Comparison of ENCODE assay signal across 8 mouse cellular contexts in genomic region chr2:164745843-164746479, GRCm38 (mm10). TPM values are rescaled to one million over a fixed set of nuclear protein-coding genes. Genes with fewer than 3 reads are reported as not detected.
DNase-seq lines count a peak whose midpoint lies in the region; ATAC-seq and TF ChIP-seq lines count a peak whose summit lies in the region.

Gene Wfdc3 (minus strand): TSS chr2:164745931.
Gene Dnttip1 (plus strand): TSS chr2:164745983.

- ATAC-seq in frontal cortex, adult (ENCODE audit: low TSS enrichment): peak; percentile 97
- ATAC-seq in hematopoietic stem cell, adult 5-6 weeks (replicated peaks in 1 of 2; ENCODE audit: insufficient read depth in 1 of 2, low FRiP score in 2 of 2, low TSS enrichment in 1 of 2, low read depth in 1 of 2, poor library complexity in 2 of 2, severe bottlenecking in 2 of 2): peak; percentile 74 to 85
- peak; percentile 88 for ATAC-seq in lung, embryonic 15.5 days (ENCODE audit: borderline replicate concordance, extremely low read depth, low FRiP score, low TSS enrichment)

- peak within 1 kb of the TSS; percentile 82 for H3K4me2 ChIP-seq in lung, embryonic 15.5 days

- peak within 1 kb of the TSS; percentile 77 for H3K4me3 ChIP-seq in lung, embryonic 15.5 days
- peak within 1 kb of the TSS; percentile 99 for H3K4me3 ChIP-seq in olfactory bulb, adult 2 months (ENCODE audit: insufficient read depth, low read depth, low read length)

- DNase-seq in MN1 (ENCODE audit: low spot score): peak; percentile 93
- peak; percentile 85 for DNase-seq in cerebellum, adult 8-10 months
- peak; percentile 71 for DNase-seq in layer of hippocampus, adult 9-10 months (ENCODE audit: low spot score)
- peak; percentile 92 for DNase-seq in thymus, adult 18-20 months

- WGBS in lung, embryonic 15.5 days: under 1% methylated on average over 59 of the region's 70 CpGs
- under 1% methylated on average over 70 of the region's 70 CpGs for WGBS in olfactory bulb, adult 2 months

- no peaks in the 10 kb centered on the region for H3K9me3 ChIP-seq in lung, embryonic 15.5 days

- no peak for TF ChIP-seq CTCF in olfactory bulb, adult 2 months (IDR thresholded peaks at IDR 0.05; ENCODE audit: insufficient read depth, low read depth, low read length)

- H3K36me3 ChIP-seq in lung, embryonic 15.5 days: peaks cover 30% of the 10 kb centered on the region

- H3K9ac ChIP-seq in lung, embryonic 15.5 days: peak within 1 kb of the TSS; percentile 88

- H3K4me1 ChIP-seq in lung, embryonic 15.5 days: peaks cover 15% of the 10 kb centered on the region
- peaks cover 7% of the 10 kb centered on the region for H3K4me1 ChIP-seq in olfactory bulb, adult 2 months (ENCODE audit: control insufficient read depth, insufficient read depth, low read length)

- H3K27me3 ChIP-seq in lung, embryonic 15.5 days: no peaks in the 10 kb centered on the region

- peak within 1 kb of the TSS; percentile 54 for H3K27ac ChIP-seq in lung, embryonic 15.5 days
- H3K27ac ChIP-seq in olfactory bulb, adult 2 months (ENCODE audit: insufficient read depth, low read depth, low read length): peak within 1 kb of the TSS; percentile 63; the same call in 1 of the 2 replicates

- TF ChIP-seq POLR2A in olfactory bulb, adult 2 months (IDR thresholded peaks at IDR 0.05; ENCODE audit: insufficient read depth, low read depth, low read length): peak; percentile 68

RNA-seq across cellular contexts. Expression of gene Wfdc3, which starts in this region (rescaled TPM):
- total RNA-seq in hematopoietic stem cell, adult 5-6 weeks (2017): 1.6 and 1.9 TPM in 2 replicates
- polyA plus RNA-seq in lung, embryonic 15.5 days (2015; fragmentation: Nextera tagmentation; extraction: Ambion mirVana): 1.9 and 2.3 TPM in 2 replicates
- polyA plus RNA-seq in olfactory bulb, adult 2 months (2012; ENCODE audit: insufficient read depth, insufficient read length, low replicate concordance, missing spikeins): not detected in 2 replicates

RNA-seq across cellular contexts. Expression of gene Dnttip1, which starts in this region (rescaled TPM):
- total RNA-seq in hematopoietic stem cell, adult 5-6 weeks (2017): 22.9 and 31.3 TPM in 2 replicates
- 70.5 and 71.3 TPM in 2 replicates for polyA plus RNA-seq in lung, embryonic 15.5 days (2015; fragmentation: Nextera tagmentation; extraction: Ambion mirVana)
- polyA plus RNA-seq in olfactory bulb, adult 2 months (2012; ENCODE audit: insufficient read depth, insufficient read length, low replicate concordance, missing spikeins): not detected in 2 replicates

Comparison
In these comparisons a context has a peak if more than half of its experiments do, and no peak if none do; other contexts are left out.
1. Peak in every context shown above with its lines: DNase-seq, ATAC-seq, H3K4me3 ChIP-seq and H3K27ac ChIP-seq.